Mouse (Mus musculus) midbrain, embryonic 15.5 days (tissue): ENCODE results near the gene Ccdc12. TPM values are rescaled to one million over a fixed set of nuclear protein-coding genes. Genes with fewer than 3 reads are reported as not detected.

Source experiments
- ATAC-seq: fragments of 200-750 bp; cut with Nextera tagmentation; replicated peaks from 2 replicates; pipeline ENCODE4 v1.8.0; 2017; ENCODE audit warnings: moderate TSS enrichment
- H3K27ac ChIP-seq: fragments of 300-500 bp; sonication (generic); 2 replicates; pipeline ENCODE4 v1.5.1; 2015; ENCODE audit warnings: mild to moderate bottlenecking, inconsistent platforms
- H3K27me3 ChIP-seq: fragments of 300-500 bp; sonication (generic); replicated peaks from 2 replicates; pipeline ENCODE4 v1.6.1; 2015; ENCODE audit warnings: inconsistent platforms
- H3K36me3 ChIP-seq: fragments of 300-500 bp; sonication (generic); replicated peaks from 2 replicates; pipeline ENCODE4 v1.6.1; 2015; ENCODE audit warnings: inconsistent platforms
- H3K4me1 ChIP-seq: fragments of 300-500 bp; sonication (generic); 2 replicates; pipeline ENCODE4 v1.6.1; 2015; ENCODE audit warnings: inconsistent platforms
- H3K4me2 ChIP-seq: fragments of 300-500 bp; sonication (generic); 2 replicates; pipeline ENCODE4 v1.6.1; 2015; ENCODE audit warnings: inconsistent platforms, mild to moderate bottlenecking, moderate library complexity
- H3K4me3 ChIP-seq: fragments of 300-500 bp; sonication (generic); 2 replicates; pipeline ENCODE4 v1.5.1; 2015; ENCODE audit warnings: mild to moderate bottlenecking, inconsistent platforms
- H3K9ac ChIP-seq: fragments of 300-500 bp; sonication (generic); 2 replicates; pipeline ENCODE4 v1.6.1; 2015; ENCODE audit warnings: mild to moderate bottlenecking, inconsistent platforms
- H3K9me3 ChIP-seq: fragments of 300-500 bp; sonication (generic); 2 replicates; pipeline ENCODE4 v1.6.1; 2016; ENCODE audit warnings: inconsistent platforms
- WGBS: fragments of 180-500 bp; shearing (Covaris S2); methylation state at CpG from one replicate; pipeline ENCODE4 v1.1.7; 2015; ENCODE audit warnings: mixed read lengths; 5-methylcytosine and 5-hydroxymethylcytosine counted together
- polyA plus RNA-seq: library from polyadenylated mRNA; unstranded; fragments of >200 nt; fragmentation: Nextera tagmentation; extraction: Ambion mirVana; gene quantifications from 2 replicates; pipeline ENCODE4 v1.2.1, GENCODE M21; 2015

Ccdc12 gene
- polyA plus RNA-seq, 1 experiment from 2014 or later, result 115 TPM

DNA sequence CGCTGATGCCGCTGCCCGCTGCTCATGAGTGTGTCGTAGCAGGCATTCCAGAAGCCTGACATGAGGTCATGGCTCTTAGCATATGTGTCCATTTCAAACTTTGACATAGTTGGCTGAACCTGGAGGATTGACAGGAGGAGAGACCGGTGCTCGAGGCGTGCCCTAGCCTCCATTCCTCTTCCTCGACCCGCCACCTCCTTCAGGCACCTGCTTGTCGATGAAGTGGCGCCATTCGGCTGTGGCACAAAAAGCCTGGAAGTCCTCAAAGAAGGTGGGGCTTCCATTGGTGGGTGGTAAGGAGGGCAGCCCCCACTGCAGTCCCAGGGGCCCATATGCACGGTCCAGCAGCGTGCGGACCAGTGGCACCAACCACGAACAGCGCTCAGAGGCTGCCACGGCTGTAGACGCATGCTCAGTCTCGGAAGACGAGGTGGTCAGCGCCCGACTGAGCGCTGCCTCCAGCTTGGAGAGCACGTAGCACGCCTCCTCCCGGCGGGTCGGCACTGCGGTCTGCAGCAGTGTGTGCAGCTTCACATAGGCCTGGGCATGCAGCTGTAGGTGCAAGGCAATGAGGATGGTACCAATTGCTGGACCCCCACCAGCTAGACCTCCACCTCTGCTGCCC, 24.5 kb upstream of the Ccdc12 start:
- 17% methylated on average over 30 of the region's 30 CpGs for WGBS
- Histone ChIP-seq H3K36me3 (no peaks in the 10 kb centered on the region), H3K27ac (no peak overlapping the region), H3K9ac (no peak overlapping the region), H3K4me2 (peak overlapping the region; percentile 48), H3K27me3 (peaks cover 20% of the 10 kb centered on the region), H3K4me3 (peak overlapping the region; percentile 23), H3K9me3 (no peaks in the 10 kb centered on the region), H3K4me1 (peaks cover 15% of the 10 kb centered on the region)
- peak; percentile 68; the same call in 1 of the 2 replicates for ATAC-seq

DNA sequence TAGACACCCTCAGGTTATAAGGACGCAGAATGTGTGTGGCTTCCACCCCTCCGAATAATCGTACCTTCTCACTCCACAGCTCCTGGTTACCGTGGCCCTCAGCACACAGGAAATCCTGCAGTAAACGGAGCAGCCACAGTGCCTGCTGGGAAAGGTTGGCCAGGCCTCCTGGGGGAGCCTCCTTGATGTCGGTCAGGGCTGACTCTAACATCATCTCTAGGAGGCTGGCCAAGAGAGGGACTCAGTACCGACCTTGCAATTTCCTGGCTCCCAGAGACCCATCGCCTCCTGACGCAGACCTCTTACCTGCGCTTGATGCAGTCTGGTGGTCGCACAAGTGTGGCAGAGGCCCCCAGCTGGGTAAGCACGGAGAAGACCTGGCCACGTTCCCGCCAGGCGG, 23.6 kb upstream of the Ccdc12 start:
- WGBS, result 83% methylated on average over 15 of the region's 15 CpGs
- Histone ChIP-seq H3K4me3 (no peak overlapping the region), H3K4me2 (no peak overlapping the region), H3K27me3 (peaks cover 20% of the 10 kb centered on the region), H3K9me3 (no peaks in the 10 kb centered on the region), H3K9ac (no peak overlapping the region), H3K36me3 (no peaks in the 10 kb centered on the region), H3K4me1 (peaks cover 15% of the 10 kb centered on the region), H3K27ac (no peak overlapping the region)
- ATAC-seq, result no peak

DNA sequence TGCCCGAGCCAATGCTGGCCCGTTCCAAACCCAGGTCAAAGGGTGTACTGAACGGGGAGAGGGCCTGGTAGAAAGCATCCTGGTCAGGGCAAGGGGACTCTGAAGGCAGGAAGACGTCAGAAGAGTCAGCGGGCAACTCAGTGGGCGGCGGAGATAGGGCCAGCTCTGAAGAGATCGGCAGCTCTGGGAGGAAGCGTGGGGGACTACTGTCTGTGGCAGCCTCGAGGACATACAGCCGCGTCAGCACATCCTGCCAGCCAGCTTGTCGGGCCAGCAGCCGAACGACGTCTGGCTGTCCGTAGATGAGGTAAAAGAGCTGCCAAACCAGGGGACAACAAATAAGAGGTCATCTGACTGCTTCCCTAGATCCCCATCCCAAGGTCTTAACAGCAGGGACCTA, 22.4 kb upstream of the Ccdc12 start:
- Histone ChIP-seq H3K27ac (no peak overlapping the region), H3K4me1 (peaks cover 15% of the 10 kb centered on the region), H3K9ac (no peak overlapping the region), H3K36me3 (no peaks in the 10 kb centered on the region), H3K9me3 (no peaks in the 10 kb centered on the region), H3K4me2 (no peak overlapping the region), H3K27me3 (peaks cover 20% of the 10 kb centered on the region), H3K4me3 (no peak overlapping the region)
- WGBS, result 75% methylated on average over 17 of the region's 17 CpGs
- ATAC-seq, result no peak

DNA sequence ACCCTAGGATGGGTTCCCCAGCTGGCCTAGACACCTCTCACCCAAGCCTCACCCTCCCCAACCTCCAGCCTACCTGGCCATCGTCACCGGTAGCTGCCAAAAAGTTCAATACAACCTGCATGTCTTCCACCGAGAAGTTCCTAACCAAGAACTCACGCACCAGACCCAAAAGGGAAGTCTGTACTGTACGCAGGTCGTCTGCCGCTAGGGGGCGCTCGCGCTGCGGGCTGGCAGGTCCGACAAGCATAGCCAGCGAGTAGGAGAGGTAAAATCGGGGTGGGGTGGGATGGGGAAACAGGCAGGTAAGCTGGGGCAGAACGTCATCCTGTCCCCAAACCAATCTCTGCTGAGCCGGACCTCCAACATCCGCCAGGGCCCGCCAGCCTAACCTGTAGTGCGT, 21.1 kb upstream of the Ccdc12 start:
- H3K4me2 ChIP-seq, result no peak overlapping the region

DNA sequence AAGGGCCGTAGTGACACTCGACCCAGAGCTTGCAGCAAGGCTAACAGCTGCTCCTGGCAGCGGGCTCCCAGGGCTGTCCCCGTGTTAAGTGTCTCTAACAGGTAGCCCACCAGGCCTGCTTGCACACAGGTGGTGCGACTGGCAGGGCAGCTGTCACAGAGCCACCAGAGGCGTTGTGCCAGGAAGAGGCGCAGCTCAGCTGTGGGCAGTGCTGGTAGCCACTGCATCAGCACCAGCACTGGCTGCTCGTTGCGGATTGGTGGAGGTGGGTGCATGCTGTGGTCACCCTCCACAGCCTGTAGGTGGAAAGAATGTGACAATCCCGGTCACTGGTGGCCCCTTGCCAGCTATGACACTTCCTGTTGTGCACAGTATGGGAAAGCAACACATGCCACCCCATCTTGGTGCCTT, 17.7 kb upstream of the Ccdc12 start:
- H3K9me3 ChIP-seq, result no peaks in the 10 kb centered on the region
- ATAC-seq, result no peak
- no peak overlapping the region for H3K4me3 ChIP-seq
- no peaks in the 10 kb centered on the region for H3K36me3 ChIP-seq
- peaks cover 9% of the 10 kb centered on the region for H3K27me3 ChIP-seq
- H3K9ac ChIP-seq, result no peak overlapping the region
- no peak overlapping the region for H3K27ac ChIP-seq
- 83% methylated on average over 10 of the region's 10 CpGs for WGBS
- H3K4me2 ChIP-seq, result no peak overlapping the region
- no peaks in the 10 kb centered on the region for H3K4me1 ChIP-seq

More for the DNA sequence above, 21.1 kb upstream of the Ccdc12 start:
- H3K9ac ChIP-seq, result no peak overlapping the region
- peaks cover 15% of the 10 kb centered on the region for H3K4me1 ChIP-seq
- peaks cover 20% of the 10 kb centered on the region for H3K27me3 ChIP-seq
- WGBS, result 7% methylated on average over 19 of the region's 19 CpGs
- no peaks in the 10 kb centered on the region for H3K9me3 ChIP-seq
- no peak overlapping the region for H3K4me3 ChIP-seq
- no peak; the same call in 1 of the 2 replicates for ATAC-seq
- H3K36me3 ChIP-seq, result no peaks in the 10 kb centered on the region
- H3K27ac ChIP-seq, result no peak overlapping the region

DNA sequence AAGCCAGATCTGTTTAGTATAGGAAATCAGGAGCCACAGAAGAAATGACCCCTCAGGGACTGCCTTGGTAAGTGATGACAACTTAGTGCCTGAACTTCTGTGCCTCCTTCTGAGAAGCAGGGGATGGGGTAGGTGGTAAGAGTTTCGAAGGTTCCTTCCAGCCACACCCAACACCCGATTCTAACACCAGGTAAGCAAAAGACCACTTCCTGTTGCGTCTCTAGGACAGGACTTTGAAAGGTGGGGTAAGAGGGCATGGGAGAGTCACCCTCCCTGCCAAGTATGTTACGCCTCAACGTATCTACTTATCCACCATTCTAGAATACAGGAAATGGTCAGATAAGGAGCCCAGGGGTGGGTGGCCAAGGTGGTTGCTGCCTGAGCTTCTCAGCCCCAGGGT, 15.3 kb upstream of the Ccdc12 start:
- Histone ChIP-seq H3K27me3 (0 out of 2 replicates have a peak, but pooled peaks cover 2% of the 10 kb centered on the region), H3K27ac (no peak overlapping the region), H3K4me1 (no peaks in the 10 kb centered on the region), H3K9me3 (no peaks in the 10 kb centered on the region), H3K9ac (no peak overlapping the region), H3K4me2 (no peak overlapping the region), H3K36me3 (no peaks in the 10 kb centered on the region), H3K4me3 (no peak overlapping the region)
- no peak for ATAC-seq
- 91% methylated on average over 5 of the region's 5 CpGs for WGBS

DNA sequence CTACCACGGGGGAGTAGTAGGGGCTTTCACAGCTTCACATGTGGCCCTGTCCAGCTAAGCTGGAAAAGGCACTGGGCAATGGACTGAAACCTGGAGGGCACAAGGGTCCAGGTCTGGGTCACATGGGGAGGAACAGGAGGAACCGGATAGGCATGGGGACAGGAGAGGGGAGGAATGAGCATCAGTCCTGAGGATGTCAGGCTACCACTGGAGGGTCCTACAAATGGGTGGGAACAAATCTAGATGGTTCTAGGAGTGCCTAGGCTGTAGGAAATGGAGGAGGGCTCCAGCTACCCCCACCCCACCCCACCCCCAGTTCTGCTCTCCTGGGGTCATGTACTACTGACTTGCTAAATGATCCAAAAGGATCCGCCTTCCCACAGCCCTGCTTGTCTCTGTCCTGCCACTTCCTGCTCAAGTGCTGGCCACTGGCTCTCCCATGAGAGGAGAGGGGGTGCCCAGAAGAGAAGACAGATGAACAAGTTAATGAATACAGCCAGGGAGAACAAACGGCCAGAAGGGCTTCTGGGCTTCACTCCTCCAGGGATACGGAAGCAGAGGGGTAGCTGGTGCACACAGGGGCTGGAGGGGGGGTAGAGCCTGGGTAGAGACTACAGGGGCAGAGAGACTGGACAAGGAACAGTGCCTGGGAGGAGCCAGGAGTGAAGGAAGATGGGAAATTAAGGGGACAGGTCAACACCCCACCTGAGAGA, 13.3 kb upstream of the Ccdc12 start:
- H3K27ac ChIP-seq, result no peak overlapping the region
- no peak overlapping the region for H3K4me2 ChIP-seq
- ATAC-seq, result no peak
- 56% methylated on average over 5 of the region's 5 CpGs for WGBS
- no peaks in the 10 kb centered on the region for H3K27me3 ChIP-seq
- H3K9me3 ChIP-seq, result no peaks in the 10 kb centered on the region
- no peaks in the 10 kb centered on the region for H3K36me3 ChIP-seq
- no peaks in the 10 kb centered on the region for H3K4me1 ChIP-seq
- no peak overlapping the region for H3K9ac ChIP-seq
- no peak overlapping the region for H3K4me3 ChIP-seq

DNA sequence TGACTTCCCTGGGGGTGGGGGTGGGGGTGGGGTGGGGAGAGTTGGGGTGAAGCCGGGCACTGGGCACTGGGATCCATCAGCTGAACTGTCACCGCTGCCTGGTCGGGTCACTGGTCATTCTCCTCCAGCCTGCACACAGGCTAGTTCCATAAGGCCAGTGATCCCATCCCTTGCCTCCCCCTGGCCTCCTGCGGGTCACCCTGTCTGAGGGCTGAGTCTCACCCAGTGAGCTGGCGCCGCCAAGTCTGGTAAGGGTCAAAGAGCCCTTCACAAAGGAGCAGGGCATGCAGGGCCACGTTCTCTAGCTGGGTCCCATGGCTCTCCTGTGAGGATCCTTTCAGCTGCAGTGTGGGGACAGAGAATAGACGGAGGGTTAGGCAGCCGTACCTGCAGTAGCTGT, 12.5 kb upstream of the Ccdc12 start:
- no peak overlapping the region for H3K4me2 ChIP-seq
- H3K36me3 ChIP-seq, result no peaks in the 10 kb centered on the region
- no peaks in the 10 kb centered on the region for H3K9me3 ChIP-seq
- no peaks in the 10 kb centered on the region for H3K27me3 ChIP-seq
- no peak overlapping the region for H3K27ac ChIP-seq
- 0 out of 2 replicates have a peak, but pooled peaks cover 2% of the 10 kb centered on the region for H3K4me1 ChIP-seq
- WGBS, result 71% methylated on average over 9 of the region's 9 CpGs
- no peak overlapping the region for H3K4me3 ChIP-seq
- H3K9ac ChIP-seq, result no peak overlapping the region
- ATAC-seq, result no peak

DNA sequence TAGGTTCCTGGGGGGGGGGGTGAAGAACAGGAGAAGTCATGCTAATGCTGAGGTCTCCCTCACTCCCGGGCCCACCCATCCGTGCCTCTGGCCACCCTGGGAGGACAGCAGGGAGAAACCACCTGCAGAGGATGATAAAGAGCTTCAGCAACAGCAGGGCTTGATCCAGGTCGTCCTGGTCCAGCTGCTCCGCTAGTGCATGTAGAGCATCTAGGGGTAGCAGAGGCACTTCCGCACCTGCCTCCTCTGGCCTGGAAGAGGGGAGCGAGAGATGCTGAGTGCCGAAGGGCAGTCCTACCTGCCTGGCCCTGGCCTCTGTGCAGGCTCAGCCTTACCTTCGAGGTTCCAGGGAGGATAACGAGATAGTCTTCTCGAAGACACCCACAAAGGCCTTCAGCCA, 12.0 kb upstream of the Ccdc12 start:
- H3K9me3 ChIP-seq, result no peaks in the 10 kb centered on the region
- peaks cover 7% of the 10 kb centered on the region; the same call in 1 of the 2 replicates for H3K4me1 ChIP-seq
- no peak for ATAC-seq
- no peak overlapping the region for H3K9ac ChIP-seq
- 80% methylated on average over 10 of the region's 10 CpGs for WGBS
- no peaks in the 10 kb centered on the region for H3K36me3 ChIP-seq
- no peaks in the 10 kb centered on the region for H3K27me3 ChIP-seq
- H3K4me2 ChIP-seq, result no peak overlapping the region
- H3K4me3 ChIP-seq, result no peak overlapping the region
- no peak overlapping the region for H3K27ac ChIP-seq

DNA sequence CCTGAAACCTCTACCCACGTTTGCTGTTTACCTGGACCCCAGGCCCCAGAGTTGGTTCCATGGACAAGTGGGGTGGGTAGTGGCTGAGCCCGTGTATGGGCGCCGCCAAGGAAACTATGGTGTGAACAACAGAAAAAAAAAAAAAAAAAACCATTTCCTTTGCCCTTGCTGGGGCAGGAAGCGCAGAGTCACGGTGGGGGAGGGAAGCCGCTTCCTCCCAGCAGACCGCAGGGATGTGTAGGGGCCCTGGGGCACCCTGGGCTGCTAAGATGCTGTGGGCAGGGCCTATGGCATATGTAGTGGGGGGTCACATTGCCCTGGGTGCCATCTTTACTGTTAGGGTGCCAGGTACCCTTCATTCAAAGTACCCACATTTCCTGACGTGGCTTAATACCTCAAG, 11.1 kb upstream of the Ccdc12 start:
- no peaks in the 10 kb centered on the region for H3K27me3 ChIP-seq
- WGBS, result 85% methylated on average over 9 of the region's 9 CpGs
- H3K36me3 ChIP-seq, result no peaks in the 10 kb centered on the region
- no peak overlapping the region for H3K9ac ChIP-seq
- H3K4me2 ChIP-seq, result no peak overlapping the region
- no peak overlapping the region for H3K27ac ChIP-seq
- H3K4me3 ChIP-seq, result no peak overlapping the region
- no peak for ATAC-seq
- H3K4me1 ChIP-seq, result peaks cover 16% of the 10 kb centered on the region
- H3K9me3 ChIP-seq, result no peaks in the 10 kb centered on the region

DNA sequence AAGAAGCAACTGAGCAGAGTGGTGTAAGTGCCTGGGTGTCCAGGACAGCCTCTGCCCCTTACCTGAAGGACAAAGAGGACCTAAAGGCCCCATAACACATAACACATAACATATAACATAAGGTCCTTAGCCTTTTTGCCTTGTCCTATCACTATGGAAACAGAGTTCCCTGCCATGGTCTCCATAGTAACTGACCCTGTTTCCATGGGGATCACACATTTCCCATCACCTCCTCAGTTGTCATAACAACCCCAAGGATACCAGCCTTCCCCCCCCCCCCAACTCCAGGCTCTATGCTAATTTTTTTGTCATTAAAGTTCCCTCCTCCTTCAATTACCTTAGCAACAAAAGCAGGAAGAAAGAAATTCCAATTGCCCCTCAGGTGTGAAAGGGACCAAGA, 6.5 kb upstream of the Ccdc12 start:
- peaks cover 44% of the 10 kb centered on the region for H3K4me1 ChIP-seq
- H3K4me3 ChIP-seq, result no peak overlapping the region
- H3K27ac ChIP-seq, result peak overlapping the region; percentile 75
- H3K27me3 ChIP-seq, result peaks cover 3% of the 10 kb centered on the region
- H3K36me3 ChIP-seq, result no peaks in the 10 kb centered on the region
- no peaks in the 10 kb centered on the region for H3K9me3 ChIP-seq
- H3K4me2 ChIP-seq, result peak overlapping the region; percentile 7; the same call in 1 of the 2 replicates
- peak; percentile 44; the same call in 1 of the 2 replicates for ATAC-seq
- H3K9ac ChIP-seq, result no peak overlapping the region

DNA sequence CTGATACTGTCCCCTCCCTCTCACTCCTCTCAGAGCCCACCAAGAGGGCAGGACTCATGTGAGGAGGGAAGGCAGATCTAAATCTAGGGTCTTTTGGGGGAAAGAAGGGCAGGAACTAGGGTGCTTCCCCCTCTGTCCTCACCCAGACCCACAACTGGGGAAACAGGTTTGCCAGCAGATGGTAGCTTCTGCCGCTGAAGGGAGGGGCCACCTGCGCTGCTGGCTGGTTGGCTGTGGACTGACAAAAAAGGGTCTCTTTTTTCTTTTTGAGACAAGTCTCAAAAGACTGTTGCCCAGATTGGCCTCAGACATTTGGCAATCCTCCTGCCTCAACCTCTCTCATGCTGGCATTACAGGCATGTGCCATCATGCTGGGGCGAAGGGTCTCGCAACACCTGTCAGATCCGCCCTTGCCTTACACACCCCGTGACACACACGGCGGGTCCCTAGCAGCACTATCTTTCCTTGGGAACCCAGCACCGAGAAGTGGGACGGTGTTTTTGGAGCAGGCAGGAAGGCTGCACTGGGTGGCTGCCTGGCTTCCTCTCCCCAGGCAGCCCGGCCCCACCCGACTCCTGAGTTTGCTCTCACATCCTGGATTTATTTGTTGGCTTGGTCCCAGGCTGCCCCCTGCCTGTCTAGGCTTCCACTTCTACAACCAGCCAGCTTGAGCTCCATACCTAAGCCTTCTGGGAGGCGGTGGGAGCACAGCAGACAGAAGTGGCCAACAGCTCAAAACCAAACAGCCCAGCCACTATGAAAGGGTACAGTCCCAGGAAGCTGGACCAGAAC, 4.2 kb upstream of the Ccdc12 start:
- no peaks in the 10 kb centered on the region for H3K36me3 ChIP-seq
- peak overlapping the region; percentile 95 for H3K4me2 ChIP-seq
- 0 out of 2 replicates have a peak overlapping the region, but pooled peaks have one; percentile 69 for H3K4me3 ChIP-seq
- peaks cover 54% of the 10 kb centered on the region for H3K4me1 ChIP-seq
- 43% methylated on average over 13 of the region's 13 CpGs for WGBS
- H3K27ac ChIP-seq, result no peak overlapping the region
- H3K27me3 ChIP-seq, result peaks cover 3% of the 10 kb centered on the region
- H3K9me3 ChIP-seq, result no peaks in the 10 kb centered on the region
- no peak overlapping the region for H3K9ac ChIP-seq
- no peak for ATAC-seq
